Mouse (Mus musculus): ENCODE measurements around the gene Cachd1.

DNA sequence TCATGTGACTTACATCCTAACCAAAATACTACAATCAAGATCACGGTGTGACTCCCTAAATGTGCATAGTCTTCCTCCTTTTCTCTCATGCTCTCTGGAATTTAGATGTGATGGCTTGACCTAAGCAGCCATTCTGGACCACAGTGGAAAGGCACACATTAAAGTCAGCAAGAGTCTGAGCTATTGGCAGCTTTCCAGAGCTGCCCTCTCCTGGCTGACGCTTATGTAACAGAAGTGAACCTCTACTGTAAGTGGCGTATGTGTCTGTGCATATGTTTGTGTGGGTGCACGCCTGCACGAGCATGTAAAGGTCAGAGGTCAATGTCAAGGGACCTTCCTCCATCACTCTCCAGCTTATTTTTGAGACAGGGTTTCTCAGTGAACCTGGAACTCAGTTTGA lies 258.7 kb downstream of the Cachd1 start:
- TF ChIP-seq CTCF (IDR thresholded peaks at IDR 0.05; ENCODE audit: insufficient read depth, low read length) = no peak
- no peak for TF ChIP-seq POLR2A (IDR thresholded peaks at IDR 0.05; ENCODE audit: borderline replicate concordance, extremely low read depth, low read depth, low read length)

Data from lung, adult 2 months (tissue).